Mouse (Mus musculus): ENCODE measurements around the gene Erich4.
A peak's percentile ranks its signal among the peaks of the same experiment; 100 is the strongest.

Erich4 gene

GRCm38 (mm10) chr7:25615706-25616011, at the start of gene Erich4:
Erich4 (minus strand) TSS chr7:25615892.
- DNase-seq: no peak

GRCm38 (mm10) chr7:25658657-25659472, 43.2 kb upstream of the Erich4 start, which contains the start of the genes Bckdha and Exosc5:
Bckdha (minus strand) TSS chr7:25658981.
Exosc5 (plus strand) TSS chr7:25659164.
- DNase-seq: peak; percentile 99

DNA sequence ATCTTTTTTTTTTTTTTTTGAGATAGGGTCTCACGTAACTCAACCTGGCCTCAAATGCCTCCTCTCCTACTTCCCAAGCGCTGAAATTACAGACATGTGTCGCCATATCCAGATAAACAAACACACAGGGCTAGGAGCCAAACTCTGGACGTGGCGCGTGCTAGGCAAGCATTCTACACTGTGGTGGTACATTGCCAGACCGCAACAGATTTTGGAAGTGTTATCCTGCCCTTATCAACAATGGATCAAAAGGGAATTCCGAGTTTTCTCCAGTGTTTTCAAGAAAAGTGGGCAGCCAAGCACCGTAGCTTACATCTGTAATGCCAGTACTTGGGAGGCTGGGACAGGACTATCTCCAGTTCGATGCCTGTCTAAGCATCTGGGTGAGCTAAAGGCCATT, 42.1 kb upstream of the Erich4 start:
- no peak for DNase-seq

- no peak for DNase-seq
These were observed 40.1 kb upstream of the Erich4 start for GRCm38 (mm10) chr7:25655601-25656428.

- no peak for DNase-seq
These were observed 36.6 kb upstream of the Erich4 start for GRCm38 (mm10) chr7:25652244-25652759.

- DNase-seq: no peak
These were observed 35.6 kb upstream of the Erich4 start for GRCm38 (mm10) chr7:25651281-25651680.

DNA sequence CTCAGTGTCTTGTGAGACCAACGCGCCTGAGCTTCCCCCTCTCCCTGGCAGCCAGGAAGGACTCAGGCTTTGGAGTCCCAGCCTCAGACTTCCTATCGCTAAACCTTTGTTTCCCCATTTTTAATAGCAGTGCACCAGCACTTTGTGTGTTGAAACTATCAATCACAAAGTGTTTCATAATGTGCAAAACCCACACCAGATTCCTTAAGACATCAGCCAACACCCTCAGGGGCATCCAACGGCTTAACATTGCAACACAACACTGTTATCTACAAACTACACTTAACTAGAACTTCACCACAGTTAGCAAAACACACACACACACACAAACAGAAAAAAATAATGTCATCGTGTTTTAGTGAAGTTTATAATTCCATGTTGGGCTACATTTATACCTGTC, 34.1 kb upstream of the Erich4 start:
- no peak for DNase-seq

- DNase-seq: no peak
These were observed 32.0 kb upstream of the Erich4 start for GRCm38 (mm10) chr7:25647574-25648123.

GRCm38 (mm10) chr7:25645074-25645473, 29.4 kb upstream of the Erich4 start:
- no peak for DNase-seq

DNA sequence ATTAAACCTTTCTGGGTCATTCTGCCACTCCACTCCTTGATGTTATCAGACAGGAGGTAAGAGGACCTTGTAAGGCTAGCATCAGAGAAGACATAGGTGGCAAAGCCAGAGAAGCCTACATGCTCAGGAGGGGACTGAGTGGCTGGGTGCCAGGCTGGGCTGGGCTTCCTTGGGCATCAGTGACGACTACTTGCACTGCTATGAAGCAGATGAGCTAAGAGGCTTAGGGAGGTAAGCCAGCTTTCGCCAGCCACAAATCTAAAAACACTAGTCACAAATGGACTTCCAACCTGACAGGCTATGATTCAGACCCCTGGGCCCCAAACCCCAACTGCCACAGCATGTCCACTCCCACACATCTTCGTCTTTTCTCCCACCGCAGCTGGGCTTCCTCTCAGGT, 28.9 kb upstream of the Erich4 start:
- DNase-seq: no peak

GRCm38 (mm10) chr7:25644136-25644535, 28.4 kb upstream of the Erich4 start:
- no peak for DNase-seq

- DNase-seq: peak; percentile 62
These were observed 24.1 kb upstream of the Erich4 start for GRCm38 (mm10) chr7:25639754-25640153.

DNA sequence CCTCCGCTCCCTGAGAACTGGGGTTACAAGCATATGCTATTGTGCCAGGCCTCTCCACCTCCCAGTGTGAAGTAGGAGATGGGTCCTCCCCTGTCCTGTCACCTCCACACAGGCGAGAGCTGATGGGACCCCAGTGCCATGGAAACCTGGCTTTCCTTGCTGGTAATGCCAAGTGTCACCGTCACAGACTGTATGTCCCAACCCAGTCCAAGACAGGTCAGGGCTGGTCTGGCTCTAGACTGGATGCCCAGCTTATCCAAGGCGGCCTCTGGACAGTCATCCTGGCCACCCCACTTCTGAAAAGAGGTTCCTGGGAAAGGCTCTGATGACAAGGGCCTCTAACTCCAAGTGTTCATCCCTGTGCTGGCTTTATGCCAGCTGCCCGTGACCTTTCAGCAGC, 21.4 kb upstream of the Erich4 start:
- no peak for DNase-seq

GRCm38 (mm10) chr7:25636373-25636772, 20.7 kb upstream of the Erich4 start:
- DNase-seq: no peak

- no peak for DNase-seq
These were observed 17.0 kb upstream of the Erich4 start for GRCm38 (mm10) chr7:25632679-25633078.

GRCm38 (mm10) chr7:25628323-25628620, 12.6 kb upstream of the Erich4 start:
- DNase-seq: no peak

- DNase-seq: no peak
These were observed 12.0 kb upstream of the Erich4 start for GRCm38 (mm10) chr7:25627431-25628322.

- DNase-seq: no peak
These were observed 11.1 kb upstream of the Erich4 start, which contains the start of gene B3gnt8 for GRCm38 (mm10) chr7:25626509-25627430. B3gnt8 (plus strand) TSS chr7:25626654.

DNA sequence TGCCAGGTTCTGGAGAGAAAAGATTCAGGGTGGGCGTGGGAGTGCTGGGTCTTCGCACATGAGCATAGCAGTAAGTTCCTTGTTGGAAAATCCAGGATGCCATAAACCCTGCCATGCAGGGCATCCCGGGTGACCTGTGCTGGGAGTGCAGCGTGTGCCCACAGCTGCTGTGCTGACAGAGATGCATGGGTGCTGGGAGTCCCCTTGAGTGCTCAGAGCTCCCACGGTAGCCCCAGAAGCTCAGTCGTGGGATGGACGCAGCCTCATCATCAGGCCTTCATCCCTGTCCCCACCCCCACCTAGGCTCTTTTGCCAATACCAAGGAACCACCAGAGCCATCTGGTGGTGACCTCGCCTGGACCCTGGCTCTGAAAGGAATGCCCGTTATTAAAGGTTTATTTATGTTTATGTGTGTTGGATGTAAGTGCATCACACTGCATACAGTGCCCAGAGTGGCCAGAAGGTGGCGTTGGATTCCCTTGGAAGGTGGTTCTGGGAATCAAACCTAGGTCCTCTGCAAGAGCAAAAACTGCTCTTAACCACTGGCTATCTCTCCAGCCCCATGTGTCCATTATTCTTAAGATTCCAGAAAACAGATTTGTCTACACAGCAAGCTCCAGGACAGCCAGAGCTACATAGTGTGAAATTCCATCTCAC, 10.0 kb upstream of the Erich4 start:
- DNase-seq: no peak

GRCm38 (mm10) chr7:25624851-25625250, 9.2 kb upstream of the Erich4 start:
- no peak for DNase-seq

- no peak for DNase-seq
These were observed 8.2 kb upstream of the Erich4 start for GRCm38 (mm10) chr7:25623857-25624370.

Data from right cerebral cortex, postnatal 25 days (tissue).